In genomic region chr2:12582566-12582965, GRCm38 (mm10) we compare ENCODE assay signal across 18 mouse cellular contexts.
DNase-seq lines count a peak whose midpoint lies in the region; ATAC-seq lines count a peak whose summit lies in the region.
"Had no signal": no experiment of that assay in that cellular context is flagged by ENCODE, and none has a peak within 500 bp of the region (broad histone marks: within the 10 kb centered on the region; RNA-seq: fewer than 3 reads in every experiment).

No protein-coding gene starts in this region.

- no peak overlapping the region for H3K9ac ChIP-seq in lung, embryonic 15.5 days
- H3K9ac ChIP-seq: intestine, embryonic 15.5 days; liver, embryonic 14.5 days had no signal

- no peaks in the 10 kb centered on the region for H3K27me3 ChIP-seq in heart, embryonic 10.5 days (ENCODE audit: insufficient read depth, poor library complexity, severe bottlenecking)
- no peaks in the 10 kb centered on the region for H3K27me3 ChIP-seq in lung, embryonic 15.5 days
- H3K27me3 ChIP-seq: CH12.LX; intestine, embryonic 15.5 days had no signal

- WGBS in heart, embryonic 10.5 days: 47% methylated on average over 2 of the region's 2 CpGs
- WGBS in lung, embryonic 15.5 days: 13% methylated on average over 2 of the region's 2 CpGs

- H3K4me2 ChIP-seq in lung, embryonic 15.5 days: no peak overlapping the region
- H3K4me2 ChIP-seq: intestine, embryonic 15.5 days had no signal

- no peak overlapping the region for H3K27ac ChIP-seq in heart, embryonic 10.5 days
- no peak overlapping the region for H3K27ac ChIP-seq in lung, embryonic 15.5 days
- H3K27ac ChIP-seq: intestine, embryonic 15.5 days; kidney, postnatal 0 days; liver, embryonic 14.5 days; stomach, postnatal 0 days had no signal

- no peak overlapping the region for H3K4me3 ChIP-seq in heart, embryonic 10.5 days
- H3K4me3 ChIP-seq in lung, embryonic 15.5 days: no peak overlapping the region
- H3K4me3 ChIP-seq: erythroblast, embryonic 14.5 days; intestine, embryonic 15.5 days had no signal

- peak; percentile 39; the same call in 1 of the 2 replicates for ATAC-seq in lung, embryonic 15.5 days (ENCODE audit: borderline replicate concordance, extremely low read depth, low FRiP score, low TSS enrichment)
- ATAC-seq: activated CD4-positive, CD25-positive, alpha-beta regulatory T cell, adult 4 months; intestine, embryonic 15.5 days had no signal

- H3K36me3 ChIP-seq in heart, embryonic 10.5 days: no peaks in the 10 kb centered on the region
- no peaks in the 10 kb centered on the region for H3K36me3 ChIP-seq in lung, embryonic 15.5 days
- H3K36me3 ChIP-seq: intestine, embryonic 15.5 days had no signal

- intact Hi-C loops in heart, postnatal 10 days (cut with DNase I): no loop called here

- DNase-seq in cerebellum, postnatal 10 days: peak; percentile 70 to 71
- no peak for DNase-seq in cerebellum, adult 11-12 months
- DNase-seq in heart, postnatal 10 days: peak; percentile 14 to 21
- no peak for DNase-seq in heart, embryonic 10.5 days (ENCODE audit: low spot score)
- no peak for DNase-seq in lung, postnatal 25 days (ENCODE audit: low spot score)
- DNase-seq in lung, postnatal 36 days: peak; percentile 1
- DNase-seq in ovary, postnatal 14 days (ENCODE audit: low spot score): no peak
- DNase-seq: cerebellum, adult 11 months; spleen, adult 18-20 months; thymus, postnatal 36 days had no signal

- H3K4me1 ChIP-seq in heart, embryonic 10.5 days: no peaks in the 10 kb centered on the region
- H3K4me1 ChIP-seq in lung, embryonic 15.5 days: 0 out of 2 replicates have a peak, but pooled peaks cover 3% of the 10 kb centered on the region
- H3K4me1 ChIP-seq: intestine, embryonic 15.5 days had no signal

- H3K9me3 ChIP-seq in heart, embryonic 10.5 days: no peaks in the 10 kb centered on the region
- H3K9me3 ChIP-seq in lung, embryonic 15.5 days: no peaks in the 10 kb centered on the region
- H3K9me3 ChIP-seq: intestine, embryonic 15.5 days had no signal

Comparison
In these comparisons a context has a peak if more than half of its experiments do, and no peak if none do; other contexts are left out.
1. DNase-seq: peak in cerebellum, postnatal 10 days (2 of 2), heart, postnatal 10 days (2 of 2) and lung, postnatal 36 days (single experiment); none in cerebellum, adult 11-12 months (single experiment), heart, embryonic 10.5 days (single experiment), lung, postnatal 25 days (single experiment) and ovary, postnatal 14 days (single experiment).